Mouse (Mus musculus): ENCODE measurements around the gene Mgat5.

Gene Mgat5

DNA sequence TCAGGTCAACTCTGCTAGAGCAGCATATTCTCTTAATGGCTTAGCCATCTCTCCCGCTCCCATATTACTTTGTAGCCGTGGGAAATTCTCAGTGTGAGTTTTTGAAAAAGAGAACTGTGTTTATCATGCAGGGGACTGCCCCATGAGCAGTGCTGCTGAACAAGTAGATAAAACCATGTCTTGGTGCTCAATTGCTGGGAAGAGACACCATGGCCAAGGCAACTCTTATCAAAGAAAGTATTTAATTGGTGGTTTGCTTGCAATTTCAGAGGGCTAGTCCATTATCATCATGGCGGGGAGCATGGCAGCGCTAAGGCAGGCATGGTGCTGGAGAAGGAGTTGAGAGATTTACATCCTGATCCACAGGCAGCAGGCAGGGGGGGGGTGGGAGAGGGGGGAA, 54.9 kb downstream of the Mgat5 start:
- DNase-seq (ENCODE audit: low spot score in 2 of 2): no peak

- no peak for DNase-seq (ENCODE audit: low spot score in 2 of 2)
These were observed 56.2 kb downstream of the Mgat5 start for GRCm38 (mm10) chr1:127260969-127261368.

- no peak for DNase-seq (ENCODE audit: low spot score in 2 of 2)
These were observed 57.5 kb downstream of the Mgat5 start for GRCm38 (mm10) chr1:127262170-127262837.

GRCm38 (mm10) chr1:127267985-127268384, 63.2 kb downstream of the Mgat5 start:
- DNase-seq (ENCODE audit: low spot score in 2 of 2): no peak

GRCm38 (mm10) chr1:127269343-127269742, 64.5 kb downstream of the Mgat5 start:
- DNase-seq (ENCODE audit: low spot score in 2 of 2): no peak

DNA sequence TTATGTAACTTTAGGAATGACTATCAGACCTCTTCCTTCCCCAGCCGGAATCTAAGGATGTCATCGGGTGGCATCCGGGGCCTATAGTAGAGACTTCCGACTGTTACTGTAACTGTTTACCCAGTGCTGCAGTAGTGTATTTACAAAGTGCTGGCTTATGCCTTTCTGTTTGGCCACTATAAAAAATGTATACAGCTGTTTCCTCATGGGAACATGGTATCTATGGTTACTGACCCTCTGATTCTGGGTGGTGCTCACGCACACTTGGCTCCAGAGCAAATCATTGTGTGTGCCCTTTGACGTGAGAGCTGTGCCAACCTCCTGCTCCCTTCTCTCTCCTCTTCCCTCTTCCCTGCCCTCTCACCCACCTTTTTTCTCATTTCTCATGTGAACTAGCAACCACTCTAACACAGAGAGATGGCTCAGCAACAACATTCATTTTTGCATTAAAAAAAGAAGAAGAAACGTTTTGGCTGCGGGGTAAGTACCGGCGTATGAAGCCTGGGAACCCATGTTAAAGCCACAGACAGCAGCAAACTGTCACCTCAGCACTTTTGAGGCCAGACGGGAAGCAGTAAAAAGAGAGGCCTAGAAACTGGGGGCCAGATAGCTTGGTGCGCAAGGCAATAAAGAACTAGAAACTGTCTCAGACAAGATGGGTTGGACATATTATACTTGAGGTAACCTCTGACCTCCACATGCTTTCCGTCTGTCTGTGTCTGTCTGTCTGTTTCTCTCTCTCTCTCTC, 65.6 kb downstream of the Mgat5 start:
- DNase-seq (ENCODE audit: low spot score in 2 of 2): no peak

GRCm38 (mm10) chr1:127271156-127271555, 66.3 kb downstream of the Mgat5 start:
- DNase-seq (ENCODE audit: low spot score in 2 of 2): no peak

DNA sequence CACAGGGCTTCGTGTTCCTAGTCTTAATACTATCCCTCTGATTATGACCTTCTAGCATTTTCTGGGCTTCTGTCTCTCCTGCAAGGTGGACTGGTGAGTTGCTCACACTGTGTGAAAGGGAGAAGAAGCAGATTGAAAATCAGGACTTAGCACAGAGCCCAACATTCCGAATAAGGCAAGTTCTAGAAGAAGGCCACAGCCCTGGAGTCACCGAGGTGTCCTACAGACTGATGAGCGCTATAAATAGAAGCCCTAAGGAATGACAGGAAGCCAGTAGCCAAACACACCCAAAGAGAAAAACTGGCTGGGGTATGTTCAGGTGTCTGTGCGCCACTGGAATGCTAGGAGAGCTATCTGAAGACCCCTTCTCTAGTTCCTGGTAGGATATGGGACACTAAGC, 68.5 kb downstream of the Mgat5 start:
- no peak for DNase-seq (ENCODE audit: low spot score in 2 of 2)

- no peak for DNase-seq (ENCODE audit: low spot score in 2 of 2)
These were observed 70.9 kb downstream of the Mgat5 start for GRCm38 (mm10) chr1:127275572-127276324.

GRCm38 (mm10) chr1:127278067-127278466, 73.3 kb downstream of the Mgat5 start:
- DNase-seq (ENCODE audit: low spot score in 2 of 2): no peak

DNA sequence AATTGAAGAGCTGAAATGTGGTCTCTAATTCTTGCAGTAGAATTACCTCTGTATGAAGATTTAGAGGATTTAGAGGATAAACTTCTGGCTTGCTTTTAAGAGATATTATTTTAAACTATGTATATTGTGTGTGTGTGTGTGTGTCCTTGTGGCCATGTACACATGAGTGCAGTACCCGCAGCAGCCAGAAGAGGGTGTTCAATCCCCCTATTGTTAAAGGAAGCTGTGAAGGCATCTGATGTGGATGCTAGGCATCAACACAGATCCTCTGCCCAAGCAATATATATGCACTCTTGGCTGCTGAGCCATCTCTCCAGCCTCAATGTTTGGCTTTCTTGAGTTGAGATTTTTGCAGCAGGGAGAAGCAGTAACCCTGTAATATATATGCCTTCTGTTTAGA, 75.4 kb downstream of the Mgat5 start:
- peak in 1 of 2 experiments; percentile 10 for DNase-seq (ENCODE audit: low spot score in 2 of 2)

- DNase-seq (ENCODE audit: low spot score in 2 of 2): no peak
These were observed 80.2 kb downstream of the Mgat5 start for GRCm38 (mm10) chr1:127284975-127285374.

DNA sequence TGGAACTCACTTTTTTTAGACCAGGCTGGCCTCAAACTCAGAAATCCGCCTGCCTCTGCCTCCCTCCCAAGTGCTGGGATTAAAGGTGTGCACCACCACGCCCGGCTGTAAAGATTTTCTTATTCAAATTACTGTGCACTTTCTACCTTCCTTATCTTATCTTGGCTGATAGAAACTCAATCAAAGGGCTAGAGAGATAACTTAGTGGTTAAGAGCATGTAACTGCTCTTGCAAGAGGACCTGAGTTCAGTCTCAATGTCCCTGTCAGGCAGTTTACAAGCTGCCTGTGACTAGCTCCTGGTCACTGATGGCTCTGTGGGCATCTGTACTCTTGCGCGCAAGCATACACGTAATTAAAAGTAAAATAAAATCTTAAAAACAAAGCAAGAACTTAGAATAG, 82.7 kb downstream of the Mgat5 start:
- DNase-seq (ENCODE audit: low spot score in 2 of 2): no peak

DNA sequence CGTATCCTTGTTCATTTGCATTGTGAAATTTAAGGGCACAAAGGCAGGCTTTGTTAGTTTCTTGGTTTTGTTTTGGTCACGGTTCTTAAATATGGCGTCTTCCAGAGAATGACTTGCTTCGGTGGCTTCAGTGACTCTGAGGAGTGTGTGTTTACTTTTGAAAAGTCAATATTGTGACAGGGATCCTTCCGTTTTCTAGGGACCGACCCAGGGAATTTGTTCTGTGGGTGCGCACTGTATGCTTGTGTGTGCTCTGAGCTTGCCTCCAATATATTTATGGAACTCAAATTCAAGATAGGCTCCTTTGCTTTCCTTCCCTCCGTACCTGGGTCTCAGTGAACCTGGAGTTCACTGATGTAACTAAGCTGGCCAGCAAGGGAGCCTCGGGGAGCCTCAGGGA, 86.1 kb downstream of the Mgat5 start:
- no peak for DNase-seq (ENCODE audit: low spot score in 2 of 2)

DNA sequence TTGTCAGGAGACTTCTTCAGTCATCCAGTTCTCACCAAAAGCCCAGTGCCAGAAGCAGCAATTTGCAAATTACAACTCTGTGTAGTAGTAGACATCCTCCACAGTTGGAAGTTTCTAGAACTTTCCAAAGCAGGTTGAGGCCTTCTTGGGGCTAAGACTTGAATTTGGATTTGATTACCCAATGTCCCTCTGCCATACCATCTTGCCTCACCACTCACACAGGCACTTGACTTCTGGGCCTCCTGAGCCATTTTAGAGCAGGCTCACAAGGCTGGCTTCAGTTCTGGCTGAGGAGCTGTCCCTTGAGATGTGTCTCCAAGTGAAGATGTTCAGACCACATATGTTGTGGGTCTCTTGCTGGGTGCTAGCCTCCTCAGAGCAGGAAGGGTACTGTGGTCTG, 86.9 kb downstream of the Mgat5 start:
- DNase-seq (ENCODE audit: low spot score in 2 of 2): no peak

DNA sequence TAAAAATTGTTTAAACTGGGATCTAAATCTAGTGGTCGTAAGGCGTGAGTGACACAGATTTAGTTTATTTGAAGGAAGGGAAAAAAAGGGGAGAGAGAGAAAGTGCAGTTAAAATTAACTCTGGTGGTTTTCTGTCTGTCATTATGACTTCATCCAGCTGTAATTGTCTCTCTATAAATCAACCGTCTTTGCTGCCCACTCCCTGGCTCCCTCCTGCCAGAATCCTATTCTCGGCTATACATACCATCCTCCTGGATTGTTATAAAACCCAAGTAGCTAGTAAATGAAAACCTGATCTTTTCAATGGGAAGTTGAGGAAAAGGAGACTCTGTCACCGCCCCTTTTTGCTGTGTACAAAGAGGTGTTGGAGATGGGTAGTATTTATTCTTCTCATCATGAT, 88.5 kb downstream of the Mgat5 start:
- DNase-seq (ENCODE audit: low spot score in 2 of 2): no peak

- DNase-seq (ENCODE audit: low spot score in 2 of 2): no peak
These were observed 92.0 kb downstream of the Mgat5 start for GRCm38 (mm10) chr1:127296815-127297214.

DNA sequence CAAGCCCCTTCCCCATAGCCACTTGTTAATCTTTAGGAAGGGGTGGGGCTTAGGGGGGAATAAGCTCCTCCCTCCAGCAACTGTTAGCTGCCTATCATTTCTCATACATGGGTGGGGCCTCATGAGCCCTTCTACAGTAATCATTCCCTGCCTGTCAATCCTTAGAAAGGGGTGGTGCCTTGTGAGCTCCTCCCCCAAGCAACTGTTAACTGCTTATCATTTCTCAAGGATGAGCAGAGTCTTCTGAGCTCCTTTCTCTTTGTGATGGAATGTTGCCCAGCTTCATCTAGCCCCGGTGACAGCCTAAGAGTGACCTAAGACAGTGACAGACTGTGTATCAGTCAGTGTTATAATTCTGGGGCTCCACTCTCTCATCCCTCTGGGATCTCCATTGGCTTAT, 95.0 kb downstream of the Mgat5 start:
- no peak for DNase-seq (ENCODE audit: low spot score in 2 of 2)

GRCm38 (mm10) chr1:127301038-127301437, 96.2 kb downstream of the Mgat5 start:
- DNase-seq (ENCODE audit: low spot score in 2 of 2): no peak

DNA sequence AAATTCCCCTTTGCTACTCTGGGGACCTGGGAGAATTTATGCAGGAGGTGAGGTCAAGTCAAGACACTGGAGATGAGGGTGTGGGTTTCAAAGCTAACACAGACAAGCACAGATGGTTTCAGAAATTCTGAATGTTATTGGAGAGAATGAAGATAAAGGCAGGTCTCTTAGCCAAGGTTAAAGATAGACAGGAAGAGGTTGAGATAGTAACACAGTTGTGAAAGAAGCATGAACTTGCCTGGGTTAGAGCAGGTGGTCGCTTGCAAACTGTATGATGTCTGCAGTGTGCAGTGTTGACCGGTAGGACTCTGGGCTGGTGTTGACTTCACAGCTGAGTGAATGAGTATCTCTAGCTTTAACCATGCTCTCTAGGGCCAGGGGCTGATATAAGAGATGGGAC, 97.8 kb downstream of the Mgat5 start:
- no peak for DNase-seq (ENCODE audit: low spot score in 2 of 2)

DNA sequence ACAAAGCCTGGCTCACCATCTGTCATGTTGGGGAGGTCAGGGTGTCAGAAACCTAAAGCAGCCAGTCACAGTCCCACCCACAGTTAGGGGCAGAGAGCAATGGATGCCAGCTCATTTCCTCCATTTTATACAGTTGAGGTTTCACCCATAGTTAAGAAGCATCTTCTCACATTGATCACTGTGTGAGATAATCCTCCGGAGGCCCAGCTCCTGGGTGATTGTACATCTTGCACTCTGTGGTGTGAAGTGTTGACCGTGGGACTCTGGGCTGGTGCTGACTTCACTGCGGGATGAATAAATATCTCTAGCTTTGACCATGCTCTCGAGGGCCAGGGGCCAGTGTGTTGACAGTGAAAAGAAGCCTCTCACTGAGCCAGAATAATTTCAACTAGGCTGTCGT, 99.0 kb downstream of the Mgat5 start:
- no peak for DNase-seq (ENCODE audit: low spot score in 2 of 2)

DNA sequence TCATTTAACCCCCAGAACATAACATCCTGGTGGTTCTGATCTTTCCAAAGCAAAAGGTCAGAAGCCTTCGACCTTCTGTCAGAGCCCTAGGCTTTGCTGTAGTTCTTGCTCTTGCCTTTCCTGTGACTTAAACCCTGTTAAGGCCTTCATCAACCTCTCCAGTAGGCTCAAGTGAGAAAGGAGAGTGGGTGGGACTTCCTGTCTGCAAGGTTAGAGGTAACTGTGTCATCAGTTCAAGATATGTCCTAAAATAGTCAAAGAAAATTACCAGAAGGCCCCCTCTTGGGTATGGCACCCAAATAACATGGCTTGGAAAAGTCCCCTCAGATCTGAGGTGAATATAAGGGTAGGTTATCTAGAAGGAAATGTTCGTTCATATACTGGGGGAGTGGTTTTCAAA, 99.5 kb downstream of the Mgat5 start:
- no peak for DNase-seq (ENCODE audit: low spot score in 2 of 2)

GRCm38 (mm10) chr1:127305582-127305981, 100.8 kb downstream of the Mgat5 start:
- no peak for DNase-seq (ENCODE audit: low spot score in 2 of 2)

Data from spleen, postnatal 14 days (tissue).